Mouse (Mus musculus): ENCODE data around the gene Rnf5. TPM values are rescaled to one million over a fixed set of nuclear protein-coding genes. Genes with fewer than 3 reads are reported as not detected.

Rnf5 gene
- polyA plus RNA-seq, 1 experiment from 2014 or later, result 119 TPM

- H3K9me3 ChIP-seq (replicated peaks), result no peaks in the 10 kb centered on the region
- no peak overlapping the region for H3K4me2 ChIP-seq (replicated peaks)
- ATAC-seq (ENCODE audit: insufficient number of reproducible peaks, low FRiP score, low TSS enrichment, low read depth), result no peak
- H3K27me3 ChIP-seq, result no peaks in the 10 kb centered on the region
- H3K4me1 ChIP-seq, result no peaks in the 10 kb centered on the region
- no peak overlapping the region for H3K27ac ChIP-seq (replicated peaks)
- no peak overlapping the region for H3K4me3 ChIP-seq (replicated peaks)
- H3K9ac ChIP-seq, result no peak overlapping the region
- H3K36me3 ChIP-seq, result no peaks in the 10 kb centered on the region
- 78% methylated on average over 3 of the region's 3 CpGs for WGBS
Observed at GRCm38 (mm10) chr17:34578070-34578469, 25.4 kb downstream of the Rnf5 start.

- 52% methylated on average over 5 of the region's 5 CpGs for WGBS
- no peak for ATAC-seq (ENCODE audit: insufficient number of reproducible peaks, low FRiP score, low TSS enrichment, low read depth)
Observed at GRCm38 (mm10) chr17:34576577-34576976, 26.9 kb downstream of the Rnf5 start.

GRCm38 (mm10) chr17:34572361-34572760 is 31.1 kb downstream of the Rnf5 start:
- Histone ChIP-seq H3K4me3 (replicated peaks) (no peak overlapping the region), H3K9ac (no peak overlapping the region), H3K4me1 (no peaks in the 10 kb centered on the region), H3K27me3 (peaks cover 4% of the 10 kb centered on the region; the same call in 1 of the 2 replicates), H3K27ac (replicated peaks) (no peak overlapping the region), H3K9me3 (replicated peaks) (no peaks in the 10 kb centered on the region), H3K36me3 (no peaks in the 10 kb centered on the region), H3K4me2 (replicated peaks) (no peak overlapping the region)
- no peak for ATAC-seq (ENCODE audit: insufficient number of reproducible peaks, low FRiP score, low TSS enrichment, low read depth)
- WGBS, result 10% methylated on average over 15 of the region's 15 CpGs

More at GRCm38 (mm10) chr17:34576577-34576976, 26.9 kb downstream of the Rnf5 start:
- H3K27ac ChIP-seq (replicated peaks), result no peak overlapping the region
- H3K9me3 ChIP-seq (replicated peaks), result no peaks in the 10 kb centered on the region
- H3K36me3 ChIP-seq, result no peaks in the 10 kb centered on the region
- H3K27me3 ChIP-seq, result no peaks in the 10 kb centered on the region
- no peaks in the 10 kb centered on the region for H3K4me1 ChIP-seq
- H3K9ac ChIP-seq, result no peak overlapping the region
- H3K4me3 ChIP-seq (replicated peaks), result no peak overlapping the region
- no peak overlapping the region for H3K4me2 ChIP-seq (replicated peaks)

- WGBS, result 12% methylated on average over 5 of the region's 5 CpGs
- Histone ChIP-seq H3K9ac (no peak overlapping the region), H3K27me3 (peaks cover 6% of the 10 kb centered on the region; the same call in 1 of the 2 replicates)
Observed at GRCm38 (mm10) chr17:34571875-34572274, 31.6 kb downstream of the Rnf5 start.

GRCm38 (mm10) chr17:34569919-34570318 is 33.6 kb downstream of the Rnf5 start:
- H3K36me3 ChIP-seq, result no peaks in the 10 kb centered on the region
- no peaks in the 10 kb centered on the region for H3K4me1 ChIP-seq
- 64% methylated on average over 4 of the region's 4 CpGs for WGBS
- ATAC-seq (ENCODE audit: insufficient number of reproducible peaks, low FRiP score, low TSS enrichment, low read depth), result no peak
- no peak overlapping the region for H3K4me2 ChIP-seq (replicated peaks)
- no peaks in the 10 kb centered on the region for H3K9me3 ChIP-seq (replicated peaks)
- H3K4me3 ChIP-seq (replicated peaks), result no peak overlapping the region
- no peak overlapping the region for H3K27ac ChIP-seq (replicated peaks)
- H3K27me3 ChIP-seq, result peaks cover 6% of the 10 kb centered on the region; the same call in 1 of the 2 replicates
- H3K9ac ChIP-seq, result no peak overlapping the region

More at GRCm38 (mm10) chr17:34571875-34572274, 31.6 kb downstream of the Rnf5 start:
- Histone ChIP-seq H3K4me1 (no peaks in the 10 kb centered on the region), H3K27ac (replicated peaks) (no peak overlapping the region), H3K9me3 (replicated peaks) (no peaks in the 10 kb centered on the region), H3K4me3 (replicated peaks) (no peak overlapping the region), H3K4me2 (replicated peaks) (no peak overlapping the region), H3K36me3 (no peaks in the 10 kb centered on the region)
- ATAC-seq (ENCODE audit: insufficient number of reproducible peaks, low FRiP score, low TSS enrichment, low read depth), result no peak

GRCm38 (mm10) chr17:34568421-34568820 is 35.1 kb downstream of the Rnf5 start:
- peaks cover 5% of the 10 kb centered on the region; the same call in 1 of the 2 replicates for H3K4me1 ChIP-seq
- H3K27ac ChIP-seq (replicated peaks), result no peak overlapping the region
- H3K4me3 ChIP-seq (replicated peaks), result no peak overlapping the region
- no peaks in the 10 kb centered on the region for H3K36me3 ChIP-seq
- no peak overlapping the region for H3K4me2 ChIP-seq (replicated peaks)
- WGBS, result 78% methylated on average over 13 of the region's 13 CpGs
- no peak for ATAC-seq (ENCODE audit: insufficient number of reproducible peaks, low FRiP score, low TSS enrichment, low read depth)
- H3K9ac ChIP-seq, result no peak overlapping the region
- H3K27me3 ChIP-seq, result peaks cover 6% of the 10 kb centered on the region; the same call in 1 of the 2 replicates
- no peaks in the 10 kb centered on the region for H3K9me3 ChIP-seq (replicated peaks)

GRCm38 (mm10) chr17:34567311-34567710 is 36.2 kb downstream of the Rnf5 start:
- no peak for ATAC-seq (ENCODE audit: insufficient number of reproducible peaks, low FRiP score, low TSS enrichment, low read depth)
- WGBS, result 64% methylated on average over 9 of the region's 9 CpGs
- H3K9ac ChIP-seq, result no peak overlapping the region
- H3K4me1 ChIP-seq, result peaks cover 5% of the 10 kb centered on the region; the same call in 1 of the 2 replicates
- H3K27me3 ChIP-seq, result peaks cover 6% of the 10 kb centered on the region; the same call in 1 of the 2 replicates
- no peak overlapping the region for H3K27ac ChIP-seq (replicated peaks)
- no peak overlapping the region for H3K4me2 ChIP-seq (replicated peaks)
- no peaks in the 10 kb centered on the region for H3K36me3 ChIP-seq
- H3K9me3 ChIP-seq (replicated peaks), result no peaks in the 10 kb centered on the region
- no peak overlapping the region for H3K4me3 ChIP-seq (replicated peaks)

- WGBS, result 51% methylated on average over 3 of the region's 3 CpGs
- 0 out of 2 replicates have a peak overlapping the region, but pooled peaks have one; percentile 4 for H3K4me2 ChIP-seq (replicated peaks)
- H3K9ac ChIP-seq, result no peak overlapping the region
Observed at GRCm38 (mm10) chr17:34564796-34565195, 38.7 kb downstream of the Rnf5 start.

GRCm38 (mm10) chr17:34564003-34564421 is 39.5 kb downstream of the Rnf5 start, which contains the start of gene Notch4:
Gene Notch4 (plus strand): TSS chr17:34564268.
- ATAC-seq (ENCODE audit: insufficient number of reproducible peaks, low FRiP score, low TSS enrichment, low read depth), result no peak
- peaks cover 6% of the 10 kb centered on the region; the same call in 1 of the 2 replicates for H3K27me3 ChIP-seq
- no peak within 1 kb of the TSS for H3K9ac ChIP-seq
- WGBS, result 13% methylated on average over 6 of the region's 6 CpGs
- peaks cover 5% of the 10 kb centered on the region; the same call in 1 of the 2 replicates for H3K4me1 ChIP-seq
- H3K36me3 ChIP-seq, result no peaks in the 10 kb centered on the region
- H3K9me3 ChIP-seq (replicated peaks), result no peaks in the 10 kb centered on the region
- H3K27ac ChIP-seq (replicated peaks), result 0 out of 2 replicates have a peak within 1 kb of the TSS, but pooled peaks have one; percentile 17
- no peak within 1 kb of the TSS; the same call in 1 of the 2 replicates for H3K4me3 ChIP-seq (replicated peaks)
- peak within 1 kb of the TSS; percentile 4; the same call in 1 of the 2 replicates for H3K4me2 ChIP-seq (replicated peaks)

More at GRCm38 (mm10) chr17:34564796-34565195, 38.7 kb downstream of the Rnf5 start:
- Histone ChIP-seq H3K27ac (replicated peaks) (0 out of 2 replicates have a peak overlapping the region, but pooled peaks have one; percentile 17), H3K4me3 (replicated peaks) (no peak overlapping the region), H3K4me1 (peaks cover 5% of the 10 kb centered on the region; the same call in 1 of the 2 replicates), H3K9me3 (replicated peaks) (no peaks in the 10 kb centered on the region), H3K36me3 (no peaks in the 10 kb centered on the region), H3K27me3 (peaks cover 6% of the 10 kb centered on the region; the same call in 1 of the 2 replicates)
- ATAC-seq (ENCODE audit: insufficient number of reproducible peaks, low FRiP score, low TSS enrichment, low read depth), result no peak

- Histone ChIP-seq H3K36me3 (no peaks in the 10 kb centered on the region), H3K27me3 (peaks cover 4% of the 10 kb centered on the region; the same call in 1 of the 2 replicates), H3K4me1 (peaks cover 5% of the 10 kb centered on the region; the same call in 1 of the 2 replicates), H3K9ac (no peak overlapping the region), H3K27ac (replicated peaks) (no peak overlapping the region), H3K4me3 (replicated peaks) (no peak overlapping the region), H3K9me3 (replicated peaks) (no peaks in the 10 kb centered on the region), H3K4me2 (replicated peaks) (no peak overlapping the region)
- WGBS, result 68% methylated on average over 11 of the region's 11 CpGs
- no peak for ATAC-seq (ENCODE audit: insufficient number of reproducible peaks, low FRiP score, low TSS enrichment, low read depth)
Observed at GRCm38 (mm10) chr17:34563354-34563753, 40.1 kb downstream of the Rnf5 start.

- 53% methylated on average over 3 of the region's 3 CpGs for WGBS
- Histone ChIP-seq H3K4me3 (replicated peaks) (no peak overlapping the region), H3K9ac (no peak overlapping the region), H3K9me3 (replicated peaks) (no peaks in the 10 kb centered on the region), H3K4me2 (replicated peaks) (no peak overlapping the region), H3K27me3 (peaks cover 4% of the 10 kb centered on the region; the same call in 1 of the 2 replicates), H3K36me3 (no peaks in the 10 kb centered on the region), H3K4me1 (peaks cover 5% of the 10 kb centered on the region; the same call in 1 of the 2 replicates), H3K27ac (replicated peaks) (no peak overlapping the region)
- no peak for ATAC-seq (ENCODE audit: insufficient number of reproducible peaks, low FRiP score, low TSS enrichment, low read depth)
Observed at GRCm38 (mm10) chr17:34562595-34562994, 40.9 kb downstream of the Rnf5 start.

Data from embryonic facial prominence, embryonic 15.5 days (tissue).